Mouse (Mus musculus): ENCODE data around the gene Slc3a1. TPM values are rescaled to one million over a fixed set of nuclear protein-coding genes. Genes with fewer than 3 reads are reported as not detected.

The Slc3a1 gene
- 0.02 TPM for polyA plus RNA-seq (2012; fragmentation: generic; extraction: Trizol)

DNA sequence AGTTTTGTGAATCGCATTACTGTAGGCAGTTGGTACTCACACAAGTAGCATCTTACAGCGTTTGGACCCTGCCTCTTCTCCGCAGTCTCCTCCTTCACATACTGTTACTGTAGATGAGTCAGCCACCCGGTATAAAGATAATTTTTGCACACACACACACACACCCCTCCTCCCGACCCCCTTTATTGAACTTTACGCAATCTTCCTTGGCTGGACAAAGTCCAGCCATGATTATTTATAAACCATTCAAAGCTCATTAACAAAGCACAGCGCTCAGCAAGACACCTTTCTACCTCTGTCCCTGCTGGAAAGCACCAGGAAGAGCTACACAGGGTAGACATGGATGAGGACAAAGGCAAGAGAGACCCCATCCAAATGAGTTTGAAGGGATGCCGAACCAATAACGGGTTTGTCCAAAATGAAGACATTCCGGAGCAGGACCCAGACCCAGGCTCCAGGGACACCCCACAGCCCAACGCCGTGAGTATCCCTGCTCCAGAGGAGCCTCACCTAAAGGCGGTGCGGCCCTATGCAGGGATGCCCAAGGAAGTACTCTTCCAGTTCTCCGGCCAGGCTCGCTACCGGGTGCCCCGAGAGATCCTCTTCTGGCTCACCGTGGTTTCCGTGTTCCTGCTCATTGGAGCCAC is at the start of gene Slc3a1:
Gene Slc3a1, plus strand, starts transcription at position 284 of the 647 bp plus-strand sequence.
- Histone ChIP-seq H3ac (ENCODE audit: control insufficient read depth, insufficient read length) (no peak within 1 kb of the TSS), H3K79me2 (ENCODE audit: control insufficient read depth, insufficient read depth) (no peaks in the 10 kb centered on the region), H3K27me3 (ENCODE audit: control insufficient read depth, insufficient read depth, insufficient read length) (no peaks in the 10 kb centered on the region), H3K36me3 (ENCODE audit: control insufficient read depth, insufficient read depth) (no peaks in the 10 kb centered on the region), H3K4me3 (no peak within 1 kb of the TSS), H3K4me2 (ENCODE audit: low read depth) (no peak within 1 kb of the TSS)
- peak; percentile 39 for TF ChIP-seq POLR2AphosphoS2 (IDR thresholded peaks at IDR 0.05; ENCODE audit: insufficient read length, low read depth)
- TF ChIP-seq CEBPB (IDR thresholded peaks at IDR 0.05; ENCODE audit: insufficient read depth, poor library complexity, severe bottlenecking): no peak

DNA sequence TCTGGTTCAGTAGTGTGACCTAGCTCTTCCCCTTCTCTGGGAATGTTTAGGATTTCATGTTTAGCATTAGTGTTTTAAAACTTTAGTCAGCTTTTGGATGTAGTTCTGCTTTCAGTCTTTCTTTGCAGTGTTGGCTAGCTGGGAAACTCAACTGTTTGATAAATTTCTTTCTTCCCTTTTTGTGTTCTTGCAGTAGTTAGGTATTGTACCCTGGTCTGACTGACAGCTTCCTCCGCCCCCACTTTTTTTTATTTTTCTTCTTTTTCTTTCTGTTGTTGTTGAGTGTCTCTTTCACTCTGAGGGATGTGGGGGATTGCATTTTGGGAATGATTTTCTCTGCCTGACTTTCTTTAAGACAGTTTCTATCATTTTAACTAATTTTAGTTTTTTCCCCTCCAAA is 46.5 kb upstream of the Slc3a1 start:
- no peak overlapping the region for H3ac ChIP-seq (ENCODE audit: control insufficient read depth, insufficient read length)
- no peak overlapping the region for H3K4me2 ChIP-seq (ENCODE audit: low read depth)
- H3K79me2 ChIP-seq (ENCODE audit: control insufficient read depth, insufficient read depth): peaks cover 96% of the 10 kb centered on the region
- H3K36me3 ChIP-seq (ENCODE audit: control insufficient read depth, insufficient read depth): no peaks in the 10 kb centered on the region
- TF ChIP-seq SRF (IDR thresholded peaks at IDR 0.05; ENCODE audit: control insufficient read depth, insufficient read length, low read depth) (no peak), MYOG (IDR thresholded peaks at IDR 0.05; ENCODE audit: control insufficient read depth in 1 of 3, insufficient read depth in 1 of 3, insufficient read length in 2 of 3, low read depth in 2 of 3) (no peak), MYOD1 (IDR thresholded peaks at IDR 0.05; ENCODE audit: control insufficient read depth in 1 of 3, insufficient read length in 2 of 3, low read depth in 2 of 3) (no peak), USF1 (IDR thresholded peaks at IDR 0.05; ENCODE audit: low read depth) (no peak), TCF12 (IDR thresholded peaks at IDR 0.05; ENCODE audit: insufficient read depth, poor library complexity, severe bottlenecking) (no peak), CEBPB (IDR thresholded peaks at IDR 0.05; ENCODE audit: insufficient read depth, poor library complexity, severe bottlenecking) (no peak), TCF3 (IDR thresholded peaks at IDR 0.05; ENCODE audit: insufficient read length, low read depth) (no peak), POLR2AphosphoS2 (IDR thresholded peaks at IDR 0.05; ENCODE audit: insufficient read length, low read depth) (no peak), REST (IDR thresholded peaks at IDR 0.05; ENCODE audit: insufficient read depth, insufficient read length) (no peak), POLR2A (IDR thresholded peaks at IDR 0.05; ENCODE audit: insufficient read length, low read depth) (no peak), MAX (IDR thresholded peaks at IDR 0.05; ENCODE audit: low read depth) (no peak), E2F4 (IDR thresholded peaks at IDR 0.05; ENCODE audit: insufficient read depth) (no peak)
- no peak overlapping the region for H3K4me3 ChIP-seq
- no peaks in the 10 kb centered on the region for H3K27me3 ChIP-seq (ENCODE audit: control insufficient read depth, insufficient read depth, insufficient read length)

DNA sequence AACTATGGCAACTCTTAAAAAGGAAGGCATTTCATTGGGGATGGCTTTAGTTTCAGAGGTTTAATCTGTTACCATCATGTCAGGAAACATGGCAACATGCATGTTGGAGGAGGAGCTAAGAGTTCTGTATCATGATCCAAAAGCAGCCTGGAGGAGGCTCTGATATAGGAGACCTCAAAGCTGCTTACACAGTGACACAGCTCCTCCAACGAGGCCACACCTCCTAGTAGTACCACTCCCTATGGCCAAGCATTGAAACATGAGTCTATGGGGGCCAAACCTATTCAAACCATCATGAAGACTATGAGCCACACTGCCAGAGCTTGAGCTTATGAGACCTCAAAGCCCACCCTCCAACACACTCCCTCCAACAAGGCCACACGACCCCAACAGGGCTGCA is 45.4 kb upstream of the Slc3a1 start:
- TF ChIP-seq POLR2AphosphoS2 (IDR thresholded peaks at IDR 0.05; ENCODE audit: insufficient read length, low read depth) (no peak), POLR2A (IDR thresholded peaks at IDR 0.05; ENCODE audit: insufficient read length, low read depth) (no peak), TCF3 (IDR thresholded peaks at IDR 0.05; ENCODE audit: insufficient read length, low read depth) (no peak), MAX (IDR thresholded peaks at IDR 0.05; ENCODE audit: low read depth) (no peak), REST (IDR thresholded peaks at IDR 0.05; ENCODE audit: insufficient read depth, insufficient read length) (no peak), E2F4 (IDR thresholded peaks at IDR 0.05; ENCODE audit: insufficient read depth) (no peak), SRF (IDR thresholded peaks at IDR 0.05; ENCODE audit: control insufficient read depth, insufficient read length, low read depth) (no peak), TCF12 (IDR thresholded peaks at IDR 0.05; ENCODE audit: insufficient read depth, poor library complexity, severe bottlenecking) (no peak), MYOD1 (IDR thresholded peaks at IDR 0.05; ENCODE audit: control insufficient read depth in 1 of 3, insufficient read length in 2 of 3, low read depth in 2 of 3) (no peak), USF1 (IDR thresholded peaks at IDR 0.05; ENCODE audit: low read depth) (no peak), CEBPB (IDR thresholded peaks at IDR 0.05; ENCODE audit: insufficient read depth, poor library complexity, severe bottlenecking) (no peak), MYOG (IDR thresholded peaks at IDR 0.05; ENCODE audit: control insufficient read depth in 1 of 3, insufficient read depth in 1 of 3, insufficient read length in 2 of 3, low read depth in 2 of 3) (no peak)
- Histone ChIP-seq H3K4me3 (no peak overlapping the region), H3K36me3 (ENCODE audit: control insufficient read depth, insufficient read depth) (no peaks in the 10 kb centered on the region), H3K27me3 (ENCODE audit: control insufficient read depth, insufficient read depth, insufficient read length) (no peaks in the 10 kb centered on the region), H3ac (ENCODE audit: control insufficient read depth, insufficient read length) (no peak overlapping the region), H3K4me2 (ENCODE audit: low read depth) (no peak overlapping the region), H3K79me2 (ENCODE audit: control insufficient read depth, insufficient read depth) (peaks cover 97% of the 10 kb centered on the region)

DNA sequence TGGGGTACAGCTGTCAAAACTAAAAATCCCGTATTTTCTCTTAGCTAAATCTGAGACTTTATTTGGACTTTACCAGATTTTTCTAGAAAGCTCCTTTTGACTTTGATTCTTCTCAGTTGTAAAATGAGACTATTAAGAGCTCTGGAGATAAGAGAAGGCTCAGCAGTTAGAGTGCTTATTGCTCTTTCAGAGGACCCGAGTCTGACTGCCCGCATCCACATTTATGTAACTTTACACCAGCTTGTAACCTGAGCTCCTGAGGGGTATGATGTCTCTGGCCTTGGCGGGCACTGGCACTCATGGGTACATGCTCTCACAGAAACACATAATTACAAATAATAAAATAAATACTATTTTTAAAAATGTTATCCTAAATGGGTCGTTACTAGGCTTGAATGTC is 41.8 kb upstream of the Slc3a1 start:
- Histone ChIP-seq H3ac (ENCODE audit: control insufficient read depth, insufficient read length) (no peak overlapping the region), H3K36me3 (ENCODE audit: control insufficient read depth, insufficient read depth) (no peaks in the 10 kb centered on the region), H3K4me3 (no peak overlapping the region), H3K27me3 (ENCODE audit: control insufficient read depth, insufficient read depth, insufficient read length) (no peaks in the 10 kb centered on the region), H3K79me2 (ENCODE audit: control insufficient read depth, insufficient read depth) (peaks cover 99% of the 10 kb centered on the region), H3K4me2 (ENCODE audit: low read depth) (no peak overlapping the region)
- TF ChIP-seq CEBPB (IDR thresholded peaks at IDR 0.05; ENCODE audit: insufficient read depth, poor library complexity, severe bottlenecking): no peak
- no peak for TF ChIP-seq SRF (IDR thresholded peaks at IDR 0.05; ENCODE audit: control insufficient read depth, insufficient read length, low read depth)
- TF ChIP-seq REST (IDR thresholded peaks at IDR 0.05; ENCODE audit: insufficient read depth, insufficient read length): no peak
- TF ChIP-seq POLR2A (IDR thresholded peaks at IDR 0.05; ENCODE audit: insufficient read length, low read depth): no peak
- no peak for TF ChIP-seq MYOG (IDR thresholded peaks at IDR 0.05; ENCODE audit: control insufficient read depth in 1 of 3, insufficient read depth in 1 of 3, insufficient read length in 2 of 3, low read depth in 2 of 3)
- no peak for TF ChIP-seq USF1 (IDR thresholded peaks at IDR 0.05; ENCODE audit: low read depth)
- no peak for TF ChIP-seq TCF12 (IDR thresholded peaks at IDR 0.05; ENCODE audit: insufficient read depth, poor library complexity, severe bottlenecking)
- TF ChIP-seq E2F4 (IDR thresholded peaks at IDR 0.05; ENCODE audit: insufficient read depth): no peak
- TF ChIP-seq MYOD1 (IDR thresholded peaks at IDR 0.05; ENCODE audit: control insufficient read depth in 1 of 3, insufficient read length in 2 of 3, low read depth in 2 of 3): no peak
- no peak for TF ChIP-seq POLR2AphosphoS2 (IDR thresholded peaks at IDR 0.05; ENCODE audit: insufficient read length, low read depth)
- no peak for TF ChIP-seq MAX (IDR thresholded peaks at IDR 0.05; ENCODE audit: low read depth)
- no peak for TF ChIP-seq TCF3 (IDR thresholded peaks at IDR 0.05; ENCODE audit: insufficient read length, low read depth)
